Mouse (Mus musculus): ENCODE measurements around the gene Higd1b. TPM values are rescaled to one million over a fixed set of nuclear protein-coding genes. Genes with fewer than 3 reads are reported as not detected.

Higd1b gene
- total and polyA plus RNA-seq, 3 experiments: not detected

GRCm38 (mm10) chr11:102887433-102887832 lies 51.8 kb downstream of the Higd1b start:
- TF ChIP-seq MEF2A (IDR thresholded peaks at IDR 0.05; ENCODE audit: borderline replicate concordance, low read depth, low read length): peak; percentile 62; the same call in 1 of the 2 replicates
- TF ChIP-seq JUN (IDR thresholded peaks at IDR 0.05; ENCODE audit: insufficient read depth, low read depth, low read length): peak; percentile 9; the same call in 1 of the 2 replicates
- peak; percentile 35; the same call in 1 of the 2 replicates for TF ChIP-seq EP300 (IDR thresholded peaks at IDR 0.05; ENCODE audit: low read length)
- no peak for TF ChIP-seq ZKSCAN1 (IDR thresholded peaks at IDR 0.05; ENCODE audit: borderline replicate concordance, low read depth, low read length)
- no peak for TF ChIP-seq RAD21 (IDR thresholded peaks at IDR 0.05; ENCODE audit: low read depth, low read length)
- TF ChIP-seq TBP (conservative IDR thresholded peaks at IDR 0.05; ENCODE audit: low read depth, low read length): 0 out of 2 replicates have a peak, but pooled peaks have one; percentile 30
- TF ChIP-seq IRF4 (IDR thresholded peaks at IDR 0.05; ENCODE audit: low read depth, low read length): peak; percentile 62; the same call in 1 of the 2 replicates
- H3K4me2 ChIP-seq (ENCODE audit: insufficient read depth, low read depth, poor library complexity, severe bottlenecking): peak overlapping the region; percentile 4; the same call in 1 of the 2 replicates
- dilution Hi-C loops (cut with MboI; ENCODE audit: extremely low pct_ligation_motif_present, extremely low pct_unique_long_range_greater_than_20kb, low sequenced_read_pairs) (no loop called here), in situ Hi-C loops (cut with MboI; ENCODE audit: low pct_ligation_motif_present, low pct_unique_long_range_greater_than_20kb, low sequenced_read_pairs) (no loop called here)
- no peaks in the 10 kb centered on the region for H3K36me3 ChIP-seq (replicated peaks in 1 of 2; ENCODE audit: control insufficient read depth in 1 of 2, insufficient read depth in 1 of 2, low read length in 1 of 2)
- peaks cover 73% of the 10 kb centered on the region for H3K27me3 ChIP-seq (replicated peaks)
- H3K9me3 ChIP-seq (replicated peaks; ENCODE audit: low read length): no peaks in the 10 kb centered on the region
- peaks cover 12 to 23% of the 10 kb centered on the region in 2 experiments for H3K4me1 ChIP-seq (ENCODE audit: control insufficient read depth in 1 of 2, insufficient read depth in 2 of 2)
- H3K4me3 ChIP-seq (replicated peaks in 1 of 3; ENCODE audit: low read depth in 2 of 3, low read length in 2 of 3, poor library complexity in 1 of 3): no peak overlapping the region
- H3K9ac ChIP-seq (ENCODE audit: insufficient read depth, low read depth): no peak overlapping the region
- no peak for DNase-seq (ENCODE audit: extremely low read depth)
- no peaks in the 10 kb centered on the region for H3K79me2 ChIP-seq (replicated peaks; ENCODE audit: control insufficient read depth, extremely low read depth, insufficient read depth, poor library complexity, severe bottlenecking)
- H3K27ac ChIP-seq (ENCODE audit: insufficient read depth, low read depth): no peak overlapping the region

Other genes starting within 250 kb of the Higd1b start
- gene Fzd2, start 231.5 kb upstream of the Higd1b start, total RNA-seq (2012; rRNA removed): 0.08 and 0.13 TPM in 2 replicates
- gene Fzd2, start 231.5 kb upstream of the Higd1b start, total RNA-seq (2014; rRNA removed): 0.23 and 0.35 TPM in 2 replicates
- 0.15 and 0.20 TPM in 2 replicates for gene Fzd2, start 231.5 kb upstream of the Higd1b start, polyA plus RNA-seq (2012; ENCODE audit: insufficient read length, low read depth)
- not detected in 2 replicates for gene Meioc, start 172.1 kb upstream of the Higd1b start, total RNA-seq (2012; rRNA removed)
- not detected in 2 replicates for gene Meioc, start 172.1 kb upstream of the Higd1b start, total RNA-seq (2014; rRNA removed)
- not detected in 2 replicates for gene Meioc, start 172.1 kb upstream of the Higd1b start, polyA plus RNA-seq (2012; ENCODE audit: insufficient read length, low read depth)
- 43.4 and 45.4 TPM in 2 replicates for gene Ccdc43, start 138.1 kb upstream of the Higd1b start, total RNA-seq (2012; rRNA removed)
- 56.4 and 59.8 TPM in 2 replicates for gene Ccdc43, start 138.1 kb upstream of the Higd1b start, total RNA-seq (2014; rRNA removed)
- 52.7 and 53.4 TPM in 2 replicates for gene Ccdc43, start 138.1 kb upstream of the Higd1b start, polyA plus RNA-seq (2012; ENCODE audit: insufficient read length, low read depth)
- not detected in 2 replicates for gene Adam11, start 74.4 kb upstream of the Higd1b start, total RNA-seq (2012; rRNA removed)
- not detected in 2 replicates for gene Adam11, start 74.4 kb upstream of the Higd1b start, total RNA-seq (2014; rRNA removed)
- not detected in 2 replicates for gene Adam11, start 74.4 kb upstream of the Higd1b start, polyA plus RNA-seq (2012; ENCODE audit: insufficient read length, low read depth)
- gene Gjc1, start 16.1 kb upstream of the Higd1b start, total RNA-seq (2012; rRNA removed): not detected in 2 replicates
- gene Gjc1, start 16.1 kb upstream of the Higd1b start, total RNA-seq (2014; rRNA removed): not detected in 2 replicates
- not detected in 2 replicates for gene Gjc1, start 16.1 kb upstream of the Higd1b start, polyA plus RNA-seq (2012; ENCODE audit: insufficient read length, low read depth)
- gene Eftud2, start 45.1 kb downstream of the Higd1b start, total RNA-seq (2012; rRNA removed): 216 and 259 TPM in 2 replicates
- 117 and 135 TPM in 2 replicates for gene Eftud2, start 45.1 kb downstream of the Higd1b start, total RNA-seq (2014; rRNA removed)
- 403 and 410 TPM in 2 replicates for gene Eftud2, start 45.1 kb downstream of the Higd1b start, polyA plus RNA-seq (2012; ENCODE audit: insufficient read length, low read depth)
- gene Ccdc103, start 45.4 kb downstream of the Higd1b start, total RNA-seq (2012; rRNA removed): 0.38 and 0.42 TPM in 2 replicates
- 0.24 and 0.58 TPM in 2 replicates for gene Ccdc103, start 45.4 kb downstream of the Higd1b start, total RNA-seq (2014; rRNA removed)
- gene Ccdc103, start 45.4 kb downstream of the Higd1b start, polyA plus RNA-seq (2012; ENCODE audit: insufficient read length, low read depth): 0.20 TPM in 1 of 2 replicates, not detected in the other
- not detected in 2 replicates for gene Fam187a, start 49.3 kb downstream of the Higd1b start, total RNA-seq (2012; rRNA removed)
- not detected in 2 replicates for gene Fam187a, start 49.3 kb downstream of the Higd1b start, total RNA-seq (2014; rRNA removed)
- not detected in 2 replicates for gene Fam187a, start 49.3 kb downstream of the Higd1b start, polyA plus RNA-seq (2012; ENCODE audit: insufficient read length, low read depth)
- gene Gfap, start 65.1 kb downstream of the Higd1b start, total RNA-seq (2012; rRNA removed): not detected in 2 replicates
- not detected in 2 replicates for gene Gfap, start 65.1 kb downstream of the Higd1b start, total RNA-seq (2014; rRNA removed)
- not detected in 2 replicates for gene Gfap, start 65.1 kb downstream of the Higd1b start, polyA plus RNA-seq (2012; ENCODE audit: insufficient read length, low read depth)
- gene Kif18b, start 89.3 kb downstream of the Higd1b start, total RNA-seq (2012; rRNA removed): 50.1 and 54.4 TPM in 2 replicates
- gene Kif18b, start 89.3 kb downstream of the Higd1b start, total RNA-seq (2014; rRNA removed): 30.5 and 32.6 TPM in 2 replicates
- 47.6 and 54.0 TPM in 2 replicates for gene Kif18b, start 89.3 kb downstream of the Higd1b start, polyA plus RNA-seq (2012; ENCODE audit: insufficient read length, low read depth)
- gene C1ql1, start 110.8 kb downstream of the Higd1b start, total RNA-seq (2012; rRNA removed): not detected in 2 replicates
- gene C1ql1, start 110.8 kb downstream of the Higd1b start, total RNA-seq (2014; rRNA removed): not detected in 2 replicates
- gene C1ql1, start 110.8 kb downstream of the Higd1b start, polyA plus RNA-seq (2012; ENCODE audit: insufficient read length, low read depth): not detected in 2 replicates
- gene Nmt1, start 192.3 kb downstream of the Higd1b start, total RNA-seq (2012; rRNA removed): 84.5 and 93.2 TPM in 2 replicates
- gene Nmt1, start 192.3 kb downstream of the Higd1b start, total RNA-seq (2014; rRNA removed): 108 and 115 TPM in 2 replicates
- 205 and 208 TPM in 2 replicates for gene Nmt1, start 192.3 kb downstream of the Higd1b start, polyA plus RNA-seq (2012; ENCODE audit: insufficient read length, low read depth)
- 22.4 and 24.0 TPM in 2 replicates for gene Dcakd, start 192.5 kb downstream of the Higd1b start, total RNA-seq (2012; rRNA removed)
- gene Dcakd, start 192.5 kb downstream of the Higd1b start, total RNA-seq (2014; rRNA removed): 7.8 and 8.8 TPM in 2 replicates
- gene Dcakd, start 192.5 kb downstream of the Higd1b start, polyA plus RNA-seq (2012; ENCODE audit: insufficient read length, low read depth): 74.1 and 89.0 TPM in 2 replicates